Mouse (Mus musculus) spleen, adult 2 months (tissue): ENCODE measurements at regions not wholly inside any gene's neighbourhood (a gene's known extent, or its start where the extent isn't known, plus 50 kb on each side); places are given as distances from the start of the nearest gene placed in this dataset.

Experiments
- CTCF ChIP-seq: fragments of 200-500 bp; IDR thresholded peaks from 2 replicates; pipeline ENCODE4 v1.5.1; 2011; ENCODE audit warnings: mild to moderate bottlenecking, inconsistent platforms; ENCODE audit not compliant: insufficient read depth, insufficient read length, insufficient replicate concordance; ENCODE audit errors: extremely low read depth
- POLR2A ChIP-seq: fragments of 200-500 bp; IDR thresholded peaks from 2 replicates; pipeline ENCODE4 v1.6.1; 2011; ENCODE audit warnings: low read depth, low read length, inconsistent platforms

- TF ChIP-seq POLR2A (no peak), CTCF (no peak)
Measured at GRCm38 (mm10) chr12:71598641-71599040, 232.2 kb upstream of the Daam1 start.
